Mouse (Mus musculus) cerebellum, adult 9-10 months (tissue): ENCODE measurements around the gene Agmat.
"Not testable (repeated sequence)": the region's sequence is repeated elsewhere in the genome, so short reads cannot be mapped to it uniquely, and the experiment has no call there.

Experiments used
- DNase-seq: peaks from one replicate; pipeline ENCODE4 v3.0.0; 2022

Gene Agmat

GRCm38 (mm10) chr4:141736856-141737255, 9.6 kb upstream of the Agmat start:
- DNase-seq: no peak

GRCm38 (mm10) chr4:141738015-141738414, 8.5 kb upstream of the Agmat start:
- DNase-seq: no peak

GRCm38 (mm10) chr4:141741856-141742255, 4.6 kb upstream of the Agmat start:
- no peak for DNase-seq

- no peak for DNase-seq
Observed at GRCm38 (mm10) chr4:141742381-141742780, 4.1 kb upstream of the Agmat start.

- DNase-seq: no peak
Observed at GRCm38 (mm10) chr4:141749557-141749956, 3.1 kb downstream of the Agmat start.

- DNase-seq: no peak
Observed at GRCm38 (mm10) chr4:141750826-141751225, 4.4 kb downstream of the Agmat start.

- DNase-seq: no peak
Observed at GRCm38 (mm10) chr4:141751419-141752075, 5.1 kb downstream of the Agmat start.

- no peak for DNase-seq
Observed at GRCm38 (mm10) chr4:141752076-141752421, 5.6 kb downstream of the Agmat start.

GRCm38 (mm10) chr4:141755375-141755930, 9.0 kb downstream of the Agmat start:
- DNase-seq: no peak

- no peak for DNase-seq
Observed at GRCm38 (mm10) chr4:141757124-141757523, 10.7 kb downstream of the Agmat start.

GRCm38 (mm10) chr4:141758874-141759542, 12.5 kb downstream of the Agmat start:
- DNase-seq: no peak

- no peak for DNase-seq
Observed at GRCm38 (mm10) chr4:141760942-141761341, 14.5 kb downstream of the Agmat start.

GRCm38 (mm10) chr4:141762102-141762598, 15.7 kb downstream of the Agmat start:
- no peak for DNase-seq

- no peak for DNase-seq
Observed at GRCm38 (mm10) chr4:141763476-141763875, 17.0 kb downstream of the Agmat start.

GRCm38 (mm10) chr4:141765008-141765407, 18.5 kb downstream of the Agmat start:
- no peak for DNase-seq

- DNase-seq: no peak
Observed at GRCm38 (mm10) chr4:141766316-141766667, 19.8 kb downstream of the Agmat start.

- peak; percentile 34 for DNase-seq
Observed at GRCm38 (mm10) chr4:141766668-141767352, 20.3 kb downstream of the Agmat start.

GRCm38 (mm10) chr4:141767353-141768036, 21.0 kb downstream of the Agmat start:
- DNase-seq: peak; percentile 81

GRCm38 (mm10) chr4:141769501-141770160, 23.2 kb downstream of the Agmat start:
- DNase-seq: no peak

- DNase-seq: no peak
Observed at GRCm38 (mm10) chr4:141771823-141772222, 25.4 kb downstream of the Agmat start.

- not testable (repeated sequence) for DNase-seq
Observed at GRCm38 (mm10) chr4:141773019-141773418, 26.5 kb downstream of the Agmat start.

- DNase-seq: no peak
Observed at GRCm38 (mm10) chr4:141779828-141780227, 33.4 kb downstream of the Agmat start.
